Mouse (Mus musculus) gastrocnemius, adult 2 months (tissue): ENCODE measurements around the gene Ctdspl. TPM values are rescaled to one million over a fixed set of nuclear protein-coding genes. Genes with fewer than 3 reads are reported as not detected.

ENCODE experiments used
- DNase-seq: peaks from one replicate; pipeline ENCODE4 v3.0.0; 2022
- H3K27ac ChIP-seq: fragments of 200-600 bp; 2 replicates; pipeline ENCODE4 v1.8.1; 2022; ENCODE audit warnings: mild to moderate bottlenecking
- H3K4me3 ChIP-seq: fragments of 200-600 bp; 2 replicates; pipeline ENCODE4 v1.8.1; 2022; ENCODE audit warnings: mild to moderate bottlenecking, moderate library complexity
- CTCF ChIP-seq: fragments of 200-600 bp; IDR thresholded peaks from 2 replicates; pipeline ENCODE4 v1.8.1; 2022; ENCODE audit warnings: antibody characterized with exemption, mild to moderate bottlenecking, moderate library complexity
- intact Hi-C: fragments of 180-260 bp; cut with DNase I; formaldehyde crosslinking; loops from one replicate; pipeline ENCODE4 v1.15.1; 2025
- total RNA-seq, 2 experiments: library from RNA; stranded (reverse); gene quantifications; 2 replicates each; pipeline ENCODE4 v1.2.3; 2021

Gene Ctdspl
- total RNA-seq, 2 experiments from 2014 or later: 3.5 to 5.9 TPM

- TF ChIP-seq CTCF: no peak
- H3K4me3 ChIP-seq: no peak overlapping the region
- no peak overlapping the region for H3K27ac ChIP-seq
- intact Hi-C loops: no loop called here
- DNase-seq: no peak
These were observed 60.0 kb downstream of the Ctdspl start for GRCm38 (mm10) chr9:118986286-118986685.

GRCm38 (mm10) chr9:118988787-118989580, 62.7 kb downstream of the Ctdspl start:
- no peak overlapping the region for H3K4me3 ChIP-seq
- no peak for DNase-seq
- intact Hi-C loops: no loop called here
- no peak overlapping the region for H3K27ac ChIP-seq
- TF ChIP-seq CTCF: no peak

GRCm38 (mm10) chr9:118990490-118990889, 64.2 kb downstream of the Ctdspl start:
- intact Hi-C loops: no loop called here

GRCm38 (mm10) chr9:118991750-118992585, 65.7 kb downstream of the Ctdspl start:
- TF ChIP-seq CTCF: no peak
- Histone ChIP-seq H3K27ac (peak overlapping the region; percentile 53), H3K4me3 (no peak overlapping the region)
- no peak for DNase-seq
- intact Hi-C loops: no loop called here

More at GRCm38 (mm10) chr9:118990490-118990889, 64.2 kb downstream of the Ctdspl start:
- no peak for TF ChIP-seq CTCF
- H3K27ac ChIP-seq: no peak overlapping the region
- no peak overlapping the region for H3K4me3 ChIP-seq
- DNase-seq: no peak

GRCm38 (mm10) chr9:118992586-118992955, 66.3 kb downstream of the Ctdspl start:
- Histone ChIP-seq H3K27ac (peak overlapping the region; percentile 53), H3K4me3 (no peak overlapping the region)
- no peak for TF ChIP-seq CTCF
- no peak for DNase-seq
- intact Hi-C loops: no loop called here

GRCm38 (mm10) chr9:118994524-118995227, 68.4 kb downstream of the Ctdspl start:
- intact Hi-C loops: no loop called here
- no peak for DNase-seq
- Histone ChIP-seq H3K27ac (peak overlapping the region; percentile 72), H3K4me3 (peak overlapping the region; percentile 18; the same call in 1 of the 2 replicates)
- no peak for TF ChIP-seq CTCF

GRCm38 (mm10) chr9:118995539-118995938, 69.3 kb downstream of the Ctdspl start:
- no peak for TF ChIP-seq CTCF

GRCm38 (mm10) chr9:118997241-118997640, 71.0 kb downstream of the Ctdspl start:
- intact Hi-C loops: no loop called here

More at GRCm38 (mm10) chr9:118995539-118995938, 69.3 kb downstream of the Ctdspl start:
- no peak for DNase-seq
- Histone ChIP-seq H3K4me3 (no peak overlapping the region), H3K27ac (peak overlapping the region; percentile 72)
- intact Hi-C loops: no loop called here

GRCm38 (mm10) chr9:119000196-119000595, 73.9 kb downstream of the Ctdspl start:
- no peak overlapping the region for H3K4me3 ChIP-seq
- intact Hi-C loops: no loop called here
- no peak for DNase-seq
- no peak overlapping the region for H3K27ac ChIP-seq
- no peak for TF ChIP-seq CTCF

More at GRCm38 (mm10) chr9:118997241-118997640, 71.0 kb downstream of the Ctdspl start:
- no peak for DNase-seq
- TF ChIP-seq CTCF: no peak
- no peak overlapping the region for H3K27ac ChIP-seq
- no peak overlapping the region for H3K4me3 ChIP-seq

- intact Hi-C loops: no loop called here
These were observed 76.0 kb downstream of the Ctdspl start for GRCm38 (mm10) chr9:119002267-119002666.

GRCm38 (mm10) chr9:119003990-119004702, 77.9 kb downstream of the Ctdspl start:
- TF ChIP-seq CTCF: no peak
- peak overlapping the region; percentile 8; the same call in 1 of the 2 replicates for H3K4me3 ChIP-seq
- intact Hi-C loops: no loop called here

More at GRCm38 (mm10) chr9:119002267-119002666, 76.0 kb downstream of the Ctdspl start:
- peak overlapping the region; percentile 71 for H3K27ac ChIP-seq
- no peak for TF ChIP-seq CTCF
- H3K4me3 ChIP-seq: peak overlapping the region; percentile 3
- no peak for DNase-seq

GRCm38 (mm10) chr9:119004703-119005076, 78.4 kb downstream of the Ctdspl start:
- H3K27ac ChIP-seq: peak overlapping the region; percentile 48
- TF ChIP-seq CTCF: no peak
- DNase-seq: no peak
- H3K4me3 ChIP-seq: peak overlapping the region; percentile 8; the same call in 1 of the 2 replicates
- intact Hi-C loops: no loop called here

More at GRCm38 (mm10) chr9:119003990-119004702, 77.9 kb downstream of the Ctdspl start:
- peak overlapping the region; percentile 48 for H3K27ac ChIP-seq
- no peak for DNase-seq
